Mouse (Mus musculus) liver (tissue): ENCODE results near the gene Slc25a39.
"Not testable (repeated sequence)": the region's sequence is repeated elsewhere in the genome, so short reads cannot be mapped to it uniquely, and the experiment has no call there.

Experiments used
- DNase-seq: peaks from one replicate; pipeline ENCODE4 v3.0.0-alpha.2; 2020; ENCODE audit warnings: mixed read lengths

The Slc25a39 gene

GRCm38 (mm10) chr11:102369263-102369662 is 38.5 kb downstream of the Slc25a39 start:
- DNase-seq, result no peak

- peak; percentile 42 for DNase-seq
Measured at GRCm38 (mm10) chr11:102368347-102368746, 39.4 kb downstream of the Slc25a39 start.

GRCm38 (mm10) chr11:102367504-102368280 is 40.1 kb downstream of the Slc25a39 start:
- peak; percentile 26 for DNase-seq

- DNase-seq, result not testable (repeated sequence)
Measured at GRCm38 (mm10) chr11:102366103-102366502, 41.6 kb downstream of the Slc25a39 start, which contains the start of gene Slc4a1. TSS of gene Slc4a1 (minus strand) at chr11:102366203.

- peak; percentile 74 for DNase-seq
Measured at GRCm38 (mm10) chr11:102365699-102366098, 42.0 kb downstream of the Slc25a39 start.

GRCm38 (mm10) chr11:102364570-102365371 is 43.0 kb downstream of the Slc25a39 start:
- peak; percentile 97 for DNase-seq

GRCm38 (mm10) chr11:102363623-102364022 is 44.1 kb downstream of the Slc25a39 start:
- DNase-seq, result peak; percentile 95

- peak; percentile 45 for DNase-seq
Measured at GRCm38 (mm10) chr11:102361776-102362495, 45.8 kb downstream of the Slc25a39 start.

GRCm38 (mm10) chr11:102358365-102358764 is 49.4 kb downstream of the Slc25a39 start:
- DNase-seq, result peak; percentile 21

GRCm38 (mm10) chr11:102356636-102357350 is 51.0 kb downstream of the Slc25a39 start:
- peak; percentile 44 for DNase-seq

- DNase-seq, result no peak
Measured at GRCm38 (mm10) chr11:102356190-102356589, 51.6 kb downstream of the Slc25a39 start.

GRCm38 (mm10) chr11:102355501-102355900 is 52.2 kb downstream of the Slc25a39 start:
- DNase-seq, result peak; percentile 52

GRCm38 (mm10) chr11:102353021-102353431 is 54.7 kb downstream of the Slc25a39 start:
- DNase-seq, result peak; percentile 41
